Mouse (Mus musculus): Measurements from ENCODE around the gene Spata1.

The Spata1 gene

DNA sequence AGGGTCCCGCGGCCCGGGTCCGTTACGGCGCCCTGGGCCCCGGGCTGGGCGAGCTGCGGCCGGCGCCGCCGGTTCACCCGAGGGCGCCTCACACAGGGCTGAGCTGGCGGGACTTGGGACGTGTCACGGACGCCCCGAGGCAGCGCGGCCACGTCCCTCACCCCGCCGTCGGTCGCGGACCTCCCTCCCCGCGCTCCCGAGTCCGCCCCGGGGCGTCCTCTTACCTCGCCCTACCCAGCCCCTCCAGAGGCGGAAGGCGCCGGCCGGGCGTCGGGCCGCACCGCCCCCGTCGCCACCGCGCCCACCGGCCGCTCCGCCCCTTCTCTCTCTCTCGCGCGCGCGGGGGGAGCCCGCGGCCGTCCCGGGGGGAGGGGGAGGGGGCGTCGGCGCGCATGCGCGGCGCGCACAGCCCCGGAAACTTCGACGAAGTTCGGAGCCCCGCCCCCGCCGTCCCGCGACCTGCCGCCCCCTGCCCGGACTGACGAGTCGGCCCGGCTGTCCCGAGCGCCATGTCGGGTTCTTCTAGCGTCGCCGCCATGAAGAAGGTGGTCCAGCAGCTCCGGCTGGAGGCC lies at the start of gene Spata1, which contains the start of gene Gng5:
Gene Spata1 (minus strand): TSS at position 323 of the 572 bp plus-strand sequence.
Gene Gng5 (plus strand): TSS at position 377 of the 572 bp plus-strand sequence.
- peak; percentile 95 for DNase-seq

DNA sequence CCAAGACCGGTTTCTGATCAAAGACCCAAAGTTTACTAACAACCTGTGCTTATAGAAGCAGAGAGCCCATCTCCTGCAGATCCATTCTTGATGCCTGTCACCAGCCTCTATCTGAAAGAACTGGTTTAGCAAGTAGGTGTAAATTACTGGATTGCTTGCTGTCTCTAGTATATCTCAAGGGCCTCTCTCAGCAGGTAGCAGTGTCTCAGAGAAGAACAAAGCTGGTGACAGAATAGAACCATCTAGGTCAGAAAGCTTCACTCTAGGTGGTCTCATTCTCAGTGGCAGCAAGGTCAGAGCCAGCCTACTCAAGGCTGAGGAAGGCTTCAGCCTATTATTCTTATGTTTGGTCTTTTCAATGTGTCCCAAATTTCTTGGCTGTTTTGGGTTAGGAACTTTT lies 44.1 kb upstream of the Spata1 start:
- no peak for DNase-seq

DNA sequence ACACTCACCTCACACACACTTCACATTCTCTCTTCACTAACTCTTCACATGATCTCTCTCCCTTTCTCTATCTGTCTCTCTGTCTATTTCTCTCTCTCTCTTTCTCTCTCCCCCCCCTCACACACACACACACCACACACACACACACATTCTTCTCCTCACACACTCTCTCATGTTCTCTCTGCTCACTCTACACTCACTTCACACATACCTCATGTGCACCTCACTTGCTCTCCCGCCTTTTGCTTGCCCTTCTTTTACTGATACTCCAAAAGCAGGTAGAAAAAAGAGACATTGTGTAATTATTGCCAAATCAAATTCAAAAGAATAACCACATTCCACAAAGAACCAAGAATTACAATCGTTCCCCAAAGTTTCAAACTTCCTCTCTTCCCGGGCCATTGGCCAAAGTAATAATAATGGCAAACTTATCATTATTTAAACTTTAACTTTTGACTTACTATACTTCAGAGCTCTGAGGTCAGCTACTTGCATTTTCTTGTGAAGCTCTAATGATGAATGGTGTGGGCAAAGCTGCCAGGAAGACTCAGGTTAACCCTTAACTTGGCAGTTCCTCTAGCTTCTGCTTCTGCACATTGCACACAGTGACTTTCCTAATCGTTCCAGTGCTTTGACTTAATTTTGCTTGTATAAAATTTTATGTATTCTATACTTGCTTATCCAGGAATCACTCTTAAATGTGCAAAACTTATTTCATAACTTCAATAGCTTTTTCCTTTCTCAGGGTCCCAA lies 41.1 kb upstream of the Spata1 start:
- DNase-seq: peak; percentile 28

DNA sequence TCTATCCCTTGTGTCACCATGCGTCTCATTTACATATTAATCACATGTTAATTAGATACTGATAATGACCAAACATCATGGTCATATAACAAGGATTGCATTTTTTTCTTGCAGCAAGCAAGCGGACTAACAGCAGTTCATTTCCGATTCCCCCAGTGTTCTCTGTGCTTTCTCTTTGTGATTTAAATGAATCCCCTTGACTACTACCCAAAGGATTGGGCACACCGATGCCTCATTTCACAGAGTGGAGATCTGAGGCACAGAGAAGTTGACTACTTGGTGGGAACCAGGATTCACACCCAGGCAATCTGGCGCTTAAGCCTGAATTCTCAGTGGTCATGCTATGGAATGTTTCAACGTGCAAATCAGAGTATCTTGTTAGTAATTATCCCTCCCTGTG lies 35.4 kb upstream of the Spata1 start:
- DNase-seq: no peak

DNA sequence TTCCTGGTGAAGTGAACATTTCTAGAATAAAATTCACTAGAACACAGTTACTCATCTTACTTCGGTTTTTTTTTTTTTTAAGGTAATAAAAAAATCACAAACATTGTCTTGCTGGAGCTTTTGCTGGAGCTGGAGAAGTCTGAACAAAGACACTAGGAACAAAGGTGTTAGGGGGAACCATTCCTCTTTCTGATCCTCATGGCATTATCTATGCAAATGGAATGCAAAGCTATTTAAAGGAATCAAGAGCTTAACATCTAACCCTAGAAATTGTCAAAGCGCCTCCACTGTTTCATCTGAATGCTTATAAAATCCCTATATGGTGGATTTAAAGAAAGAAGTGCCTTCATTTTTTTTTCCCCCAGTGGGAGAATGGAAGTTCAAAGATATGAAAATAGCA lies 28.8 kb upstream of the Spata1 start:
- DNase-seq: no peak

DNA sequence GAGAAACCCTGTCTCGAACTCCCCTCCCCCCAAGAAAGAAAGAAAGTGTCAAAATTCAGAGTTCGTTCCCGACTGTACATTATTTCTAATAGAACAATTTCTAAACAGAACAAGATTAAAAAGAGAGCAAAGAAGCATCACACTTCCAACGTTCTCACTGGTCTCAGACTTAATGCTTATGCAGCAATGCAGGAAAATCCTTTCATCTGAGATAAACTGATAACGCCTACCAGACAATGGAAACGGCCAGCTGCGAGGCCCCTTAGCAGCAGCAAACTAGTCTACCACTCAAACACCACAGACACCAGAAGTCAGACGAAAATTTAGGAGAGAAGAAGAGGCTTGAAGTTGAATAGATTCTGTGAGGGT lies 22.1 kb upstream of the Spata1 start:
- no peak for DNase-seq

DNA sequence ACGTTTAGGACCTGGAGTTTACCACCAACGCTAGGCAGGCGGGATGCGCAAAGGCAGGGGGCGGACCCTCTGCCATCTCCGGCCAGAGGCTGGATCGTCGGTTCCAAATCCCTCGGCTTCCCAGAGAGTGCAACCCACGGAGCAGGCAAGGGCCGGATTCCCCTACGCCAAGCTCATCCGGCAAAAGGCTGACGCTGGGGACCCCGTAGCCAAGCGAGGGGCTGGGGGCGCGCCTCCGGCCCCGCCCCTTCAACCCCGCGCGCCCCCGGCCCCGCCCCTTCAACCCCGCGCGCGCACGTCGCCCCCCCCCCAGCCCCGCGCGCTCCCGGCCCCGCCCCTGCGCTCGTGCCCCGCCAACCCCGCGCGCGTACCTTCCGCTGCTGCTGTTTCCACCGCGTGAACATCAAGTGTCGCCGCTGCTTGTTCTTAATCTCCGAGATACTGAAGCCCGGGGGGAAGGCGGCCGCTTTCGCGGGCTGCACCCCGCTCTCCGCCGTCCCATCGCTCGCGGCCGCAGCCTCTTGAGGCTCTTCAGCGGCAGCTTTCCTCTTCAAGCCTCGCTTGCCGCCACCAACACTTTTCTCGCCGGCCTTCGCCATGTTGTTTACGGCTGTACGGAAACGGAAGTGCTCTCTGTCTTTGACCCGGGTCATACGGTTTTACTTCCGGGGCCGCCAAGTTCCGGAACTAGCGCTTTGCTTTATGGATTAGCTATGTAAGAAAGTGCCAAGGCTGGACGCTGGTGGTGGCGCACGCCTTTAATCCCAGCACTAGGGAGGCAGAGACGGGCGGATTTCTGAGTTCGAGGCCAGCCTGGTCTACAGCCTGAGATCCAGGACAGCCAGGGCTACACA lies 21.5 kb upstream of the Spata1 start, which contains the start of gene Rpf1:
Gene Rpf1 (minus strand): TSS at position 632 of the 854 bp plus-strand sequence.
- DNase-seq: peak; percentile 93

DNA sequence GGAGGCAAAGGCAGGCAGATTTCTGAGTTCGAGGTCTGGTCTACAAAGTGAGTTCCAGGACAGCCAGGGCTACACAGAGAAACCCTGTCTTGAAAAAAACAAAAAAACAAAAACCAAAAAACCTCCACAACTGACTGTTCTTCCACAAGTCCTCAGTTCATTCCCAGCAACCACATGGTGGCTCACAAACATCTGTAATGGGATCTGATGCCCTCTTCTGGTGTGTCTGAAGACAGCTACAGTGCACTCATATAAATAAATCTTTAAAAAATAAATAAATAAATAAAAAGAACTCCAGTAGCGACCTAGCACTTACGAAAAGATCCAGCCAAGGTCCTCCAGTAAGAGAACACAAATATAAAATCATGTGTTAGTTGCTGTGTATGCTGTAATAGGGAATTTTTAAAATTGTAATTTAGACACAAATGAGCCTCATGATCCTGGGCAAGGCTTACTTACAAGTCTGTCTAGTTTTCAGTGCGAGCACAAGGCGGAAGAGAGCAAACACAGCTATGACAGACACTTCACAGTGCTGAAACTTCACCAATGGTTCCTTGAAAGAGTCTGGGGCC lies 20.8 kb upstream of the Spata1 start:
- DNase-seq: no peak

DNA sequence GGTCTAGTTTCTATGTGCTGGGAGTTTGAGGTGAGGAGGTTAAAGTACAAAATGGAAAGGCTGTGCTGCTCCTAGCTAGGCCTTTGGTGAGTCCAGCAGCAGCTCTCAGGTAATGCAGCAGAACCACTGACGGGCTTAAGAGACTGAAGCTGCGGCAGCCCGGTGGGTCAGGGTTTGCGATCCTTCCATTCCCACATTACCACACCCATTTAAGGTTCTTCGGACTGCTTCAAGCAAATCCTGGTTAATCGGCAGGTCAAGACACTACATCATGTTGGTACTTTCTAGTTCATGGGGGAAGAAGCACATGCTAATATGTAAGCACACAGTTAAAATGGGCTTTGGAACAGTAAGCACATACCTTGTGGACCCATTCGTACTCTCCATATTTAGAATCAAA lies 7.2 kb upstream of the Spata1 start:
- no peak for DNase-seq

DNA sequence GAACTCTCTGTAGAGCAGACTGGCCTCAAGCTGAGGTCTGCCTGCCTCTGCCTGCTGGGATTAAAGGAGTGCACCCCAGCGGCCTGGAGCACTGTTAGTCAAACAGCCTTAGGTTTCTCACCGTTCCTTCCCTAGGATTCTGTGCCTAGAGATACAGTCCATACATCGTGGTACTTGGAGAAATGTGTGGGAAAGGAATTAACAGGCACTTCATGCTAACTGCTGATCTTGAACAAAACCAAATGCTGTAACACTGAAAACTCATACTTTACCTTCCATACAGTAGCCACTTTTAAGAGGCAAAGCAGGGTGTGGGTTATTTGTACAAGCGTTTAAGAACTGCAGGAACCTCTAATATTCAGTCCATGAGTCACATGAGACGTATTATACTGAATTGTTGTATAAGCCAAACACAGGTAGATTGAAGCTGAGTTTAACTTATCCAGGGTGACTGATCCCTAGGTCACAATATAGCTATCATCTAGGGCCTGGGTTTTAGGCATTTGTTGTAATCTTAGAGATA lies 2.1 kb upstream of the Spata1 start:
- DNase-seq: no peak

DNA sequence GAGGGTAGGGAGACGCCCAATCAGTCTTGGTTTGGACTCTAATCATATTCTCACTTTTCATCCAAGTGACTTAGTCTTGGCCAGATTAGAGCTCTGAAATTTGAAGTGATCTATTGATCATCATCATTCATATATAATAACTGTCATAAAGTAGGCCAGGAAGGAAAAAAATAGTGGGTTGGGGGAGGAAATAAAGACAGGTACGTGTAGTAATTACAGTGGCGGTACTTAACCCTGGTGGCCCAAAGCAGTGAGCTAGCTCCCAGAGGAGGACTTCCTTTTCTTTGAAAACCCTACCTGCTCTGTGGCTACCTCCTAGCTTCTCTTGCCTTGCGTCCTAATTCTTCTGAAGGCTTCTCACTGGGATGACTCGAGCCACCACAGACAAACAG lies 1.3 kb upstream of the Spata1 start:
- DNase-seq: no peak

DNA sequence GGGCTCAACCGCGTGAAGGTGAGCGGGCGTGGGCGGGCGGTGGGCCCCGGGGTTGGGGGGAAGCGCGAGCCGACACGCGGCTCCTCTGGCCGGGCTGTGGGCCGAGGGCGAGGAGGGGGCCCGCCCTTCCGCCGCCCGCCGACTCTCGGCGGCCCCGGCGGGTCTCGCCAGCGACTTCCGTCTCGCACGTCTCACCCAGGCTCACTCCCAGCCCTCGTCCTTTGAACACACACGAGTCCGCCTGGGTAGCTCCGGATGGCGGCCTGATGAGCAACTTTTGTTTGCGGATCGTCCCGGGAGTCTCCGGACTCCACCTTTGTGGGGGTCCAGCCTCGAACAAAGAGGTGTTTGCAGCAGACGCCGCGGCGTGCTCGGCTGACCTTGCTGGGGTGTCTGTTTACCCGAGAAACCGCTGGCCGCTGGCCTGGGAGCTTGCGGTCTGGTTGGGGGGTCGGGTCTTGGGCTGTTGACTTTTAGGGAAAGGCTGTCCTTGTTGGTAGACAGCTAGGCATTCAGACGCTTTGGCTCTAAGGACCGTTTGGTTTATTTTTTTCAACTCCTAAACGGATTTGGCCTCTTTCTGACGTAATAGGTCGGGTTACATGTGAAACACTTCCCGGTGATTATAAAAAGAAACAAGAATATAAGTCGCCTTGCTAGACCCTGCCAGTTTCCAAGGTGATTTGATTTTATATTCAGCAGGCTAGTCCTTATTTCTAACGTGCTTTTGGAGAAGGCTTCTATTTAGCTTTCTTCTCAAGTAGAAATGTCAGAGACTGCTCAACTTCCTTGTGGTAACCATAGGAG lies 653 bp upstream of the Spata1 start:
- DNase-seq: peak; percentile 81

DNA sequence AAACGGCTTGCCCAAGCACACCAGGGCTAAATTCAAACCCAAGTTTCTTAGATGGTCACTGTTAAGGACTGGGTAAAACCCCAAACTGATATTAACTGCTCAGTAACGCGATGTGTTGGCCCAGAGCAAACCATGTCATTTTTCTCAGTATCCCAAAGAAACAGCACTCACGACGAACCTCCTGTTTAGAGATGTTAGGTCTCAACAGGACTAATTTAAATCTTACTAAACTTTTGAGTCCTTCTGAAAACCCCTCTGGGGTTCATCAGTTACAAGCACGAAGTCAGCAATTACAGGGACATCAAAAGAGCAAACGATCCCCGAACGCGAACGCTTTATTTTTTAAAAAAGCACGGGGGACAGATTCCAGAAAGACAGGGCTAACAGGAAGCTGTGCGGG lies 564 bp downstream of the Spata1 start:
- no peak for DNase-seq

DNA sequence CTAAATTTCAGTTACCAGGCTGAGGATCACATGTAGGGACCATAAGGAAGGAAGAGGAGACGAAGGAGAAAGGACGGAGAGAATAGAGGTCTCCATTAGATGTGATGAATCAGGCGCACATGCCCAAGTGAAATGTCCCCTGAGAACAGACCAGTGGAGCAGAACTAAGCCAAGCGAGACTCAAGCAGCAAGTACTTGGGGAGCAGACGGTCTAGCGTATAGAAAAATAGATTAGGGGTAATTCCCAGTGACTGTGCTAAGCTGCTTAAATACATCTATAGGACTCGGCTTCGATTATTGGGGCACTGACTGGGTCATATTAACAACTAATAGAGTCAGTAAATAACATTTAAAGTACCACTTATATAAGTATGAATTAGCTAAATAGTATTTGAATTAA lies 4.6 kb downstream of the Spata1 start:
- no peak for DNase-seq

DNA sequence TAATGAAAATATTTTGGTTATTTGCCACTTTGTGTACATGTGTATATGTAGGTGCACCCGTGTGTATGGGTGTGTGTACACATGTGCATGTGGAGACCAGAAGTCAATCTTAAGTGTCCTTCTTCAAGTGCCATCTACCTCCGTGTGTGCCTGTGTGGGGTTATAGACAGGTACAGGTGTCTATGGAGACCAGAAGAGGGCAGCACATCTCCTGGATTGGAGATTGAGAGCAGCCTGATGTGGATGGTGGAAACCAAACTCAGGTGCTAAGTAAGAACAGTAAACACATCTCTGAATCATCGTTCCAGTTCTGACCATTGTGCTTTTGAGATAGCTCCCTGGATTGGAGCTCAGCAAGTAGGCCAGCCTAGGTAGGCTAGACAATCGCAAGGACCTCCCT lies 13.1 kb downstream of the Spata1 start:
- no peak for DNase-seq

DNA sequence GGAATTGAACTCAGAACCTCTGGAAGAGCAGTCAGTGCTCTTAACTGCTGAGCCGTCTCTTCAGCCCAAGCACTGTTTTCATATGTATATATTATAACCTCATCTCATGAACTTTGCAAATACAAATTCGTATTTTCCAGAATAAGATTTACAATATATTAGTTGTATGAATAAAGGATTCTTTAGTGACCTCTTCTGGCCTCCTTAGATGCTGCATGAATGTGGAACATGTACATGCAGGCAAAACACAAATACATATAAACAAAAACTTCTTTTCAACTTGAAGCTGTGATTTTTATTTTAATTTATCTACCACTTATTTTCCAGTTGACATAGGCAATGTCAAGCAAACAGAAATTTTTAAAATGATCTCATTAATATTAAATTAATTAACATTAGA lies 17.5 kb downstream of the Spata1 start:
- no peak for DNase-seq

DNA sequence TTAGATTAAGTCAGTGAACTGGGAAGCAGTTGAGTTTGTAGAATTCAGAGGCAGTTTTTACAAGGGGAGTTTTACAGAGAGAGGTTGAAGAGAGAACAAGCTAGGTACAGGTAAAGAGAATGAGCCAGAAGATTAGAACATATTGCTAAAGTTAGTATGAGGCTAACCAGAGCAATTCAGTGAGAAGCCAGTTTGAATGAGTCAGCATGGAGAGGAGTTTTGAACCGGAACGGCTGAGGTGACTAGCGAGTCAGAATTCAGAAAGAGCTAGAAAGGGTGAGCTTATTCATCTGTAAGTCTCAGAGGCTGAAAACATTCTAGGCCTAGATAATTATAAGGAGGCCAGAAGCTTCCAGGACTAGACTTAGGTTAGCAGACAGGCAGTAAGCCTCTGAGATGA lies 25.1 kb downstream of the Spata1 start:
- DNase-seq: no peak

DNA sequence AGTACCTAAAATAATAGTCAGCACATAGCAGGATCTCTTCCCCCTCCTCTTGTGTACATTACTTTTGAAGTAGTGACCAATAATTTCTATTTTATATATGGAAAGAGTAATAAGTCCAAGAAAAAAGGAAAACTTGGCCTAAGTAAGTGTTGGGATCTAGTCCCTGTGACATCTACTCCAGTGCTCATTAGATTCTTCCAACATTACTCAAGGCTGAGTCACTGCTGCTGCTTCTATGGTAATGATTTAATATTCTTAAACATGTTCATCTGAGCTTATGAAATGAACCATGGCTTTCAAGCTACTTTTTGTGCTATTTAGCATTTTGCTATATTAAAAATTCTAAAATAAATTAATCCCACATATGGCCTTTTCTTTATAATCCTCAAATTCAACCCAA lies 25.8 kb downstream of the Spata1 start:
- DNase-seq: no peak

DNA sequence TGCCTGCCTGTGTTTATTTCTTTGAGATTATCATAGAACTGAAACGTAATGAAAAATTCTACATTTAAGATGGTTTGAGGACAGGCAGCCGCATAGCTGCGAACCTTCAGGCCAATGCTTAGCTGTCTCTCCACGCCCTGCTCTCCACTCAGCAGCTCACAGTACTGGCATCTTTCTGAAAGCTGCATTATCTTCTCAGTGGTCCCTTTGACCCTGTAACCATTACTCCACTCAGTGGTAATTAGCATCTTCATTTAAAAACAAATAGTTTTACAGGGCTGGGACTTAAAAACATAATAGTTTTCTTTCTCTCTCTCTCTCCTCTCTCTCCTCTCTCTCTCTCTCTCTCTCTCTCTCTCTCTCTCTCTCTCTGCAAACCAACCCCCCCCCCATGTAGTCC lies 26.9 kb downstream of the Spata1 start:
- DNase-seq: no peak

DNA sequence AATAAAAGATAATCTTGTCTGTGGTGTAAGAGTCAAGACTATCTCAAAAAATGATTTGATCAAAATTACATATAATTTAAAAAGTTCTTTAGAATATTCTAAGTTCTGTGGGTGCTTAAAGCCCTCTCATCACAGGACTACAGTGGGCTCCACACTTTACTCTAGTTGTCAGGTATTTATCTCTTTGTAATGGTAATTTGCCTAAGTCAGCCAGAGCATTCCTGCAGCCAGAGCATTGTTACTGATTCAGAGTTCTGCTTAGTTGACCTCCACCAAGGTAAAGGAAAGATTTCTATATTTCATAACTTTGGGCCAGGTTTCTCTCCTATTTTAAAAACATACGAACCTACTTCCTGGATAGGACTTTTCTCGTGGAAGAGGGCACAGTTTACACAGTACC lies 30.3 kb downstream of the Spata1 start:
- no peak for DNase-seq

DNA sequence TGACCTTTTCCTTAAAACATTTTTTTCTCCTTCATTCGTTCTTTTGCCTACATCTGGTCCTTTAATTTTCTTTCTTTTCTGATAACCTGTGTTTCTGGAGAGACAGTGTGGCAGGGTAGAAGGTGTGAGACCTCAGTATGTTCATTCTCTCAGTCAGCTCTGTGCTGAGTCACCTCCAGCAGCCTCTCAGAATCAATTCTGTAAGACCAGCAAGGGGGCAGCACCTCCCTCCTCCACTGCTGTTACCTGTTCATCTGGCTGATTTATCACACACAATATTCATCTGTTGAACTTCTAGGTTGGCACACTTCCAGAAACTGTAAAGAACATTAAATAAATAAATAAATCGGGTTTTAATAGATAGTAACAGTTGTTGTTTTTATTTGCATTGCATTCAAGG lies 36.6 kb downstream of the Spata1 start:
- no peak for DNase-seq

DNA sequence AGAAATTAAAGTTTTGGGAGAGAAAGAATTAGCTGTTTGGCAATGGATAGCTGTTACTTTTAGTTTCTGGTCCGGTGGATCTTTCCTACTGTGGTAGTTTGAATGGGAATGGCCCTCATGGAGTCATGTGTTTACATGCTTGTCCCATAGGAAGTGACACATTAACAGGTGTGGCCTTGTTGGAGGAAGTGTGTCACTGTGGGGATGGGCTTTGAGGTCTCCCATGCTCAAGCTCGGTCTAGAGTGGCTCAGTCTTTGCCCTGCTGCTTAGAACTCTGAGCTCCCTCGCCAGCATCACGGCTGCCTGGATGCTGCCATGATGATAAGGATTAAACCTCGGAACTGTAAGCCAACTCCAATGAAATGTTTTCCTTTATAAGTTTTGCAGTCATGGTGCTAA lies 48.2 kb downstream of the Spata1 start:
- no peak for DNase-seq
